Mouse (Mus musculus) erythroblast, embryonic 14.5 days (primary cell): ENCODE measurements around the gene Alpk1.

Experiments used
- GATA1 ChIP-seq: IDR thresholded peaks from 2 replicates; pipeline ENCODE4 v1.6.1; 2012; ENCODE audit warnings: low read length, inconsistent platforms, mixed read lengths
- TAL1 ChIP-seq: IDR thresholded peaks from 3 replicates; pipeline ENCODE4 v1.6.1; 2012; ENCODE audit warnings: low read length, inconsistent platforms, mixed read lengths

- TF ChIP-seq GATA1 (no peak), TAL1 (no peak)
These were observed 147.0 kb downstream of the Alpk1 start, which contains the start of gene Neurog2 for GRCm38 (mm10) chr3:127633080-127634032.
